Mouse (Mus musculus): Measurements from ENCODE around the gene Aurka.
A peak's percentile ranks its signal among the peaks of the same experiment; 100 is the strongest.

Aurka gene

GRCm38 (mm10) chr2:172370411-172371223 lies at the start of gene Aurka, which contains the start of gene Cstf1:
Gene Aurka, minus strand, starts transcription at chr2:172370535.
Gene Cstf1, plus strand, starts transcription at chr2:172370681.
- DNase-seq (ENCODE audit: low read depth, low spot score), result peak; percentile 89

GRCm38 (mm10) chr2:172418208-172418607 lies 47.9 kb upstream of the Aurka start:
- no peak for DNase-seq (ENCODE audit: low read depth, low spot score)

GRCm38 (mm10) chr2:172416876-172417275 lies 46.5 kb upstream of the Aurka start:
- DNase-seq (ENCODE audit: low read depth, low spot score), result no peak

DNA sequence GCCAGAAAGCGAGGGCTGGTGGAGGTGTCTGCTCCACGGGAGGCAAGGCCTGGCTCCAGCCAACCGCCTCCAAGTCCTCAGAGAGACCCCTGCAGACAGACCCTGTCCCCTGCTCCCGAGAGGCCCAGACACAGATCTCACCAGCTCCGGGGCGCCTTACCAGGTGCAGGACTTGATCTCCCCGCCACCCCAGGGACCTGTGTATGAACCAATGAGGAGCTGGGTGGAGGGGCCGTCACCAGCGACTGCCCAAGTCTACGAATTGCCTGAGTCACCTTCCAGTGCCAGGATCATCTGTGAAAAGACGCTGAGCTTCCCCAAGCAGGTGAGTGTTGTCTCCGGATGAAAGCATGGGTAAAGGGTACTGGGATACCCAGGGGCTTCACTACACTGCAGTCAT lies 45.9 kb upstream of the Aurka start:
- DNase-seq (ENCODE audit: low read depth, low spot score), result no peak

- DNase-seq (ENCODE audit: low read depth, low spot score), result no peak
Measured at GRCm38 (mm10) chr2:172413894-172414293, 43.6 kb upstream of the Aurka start.

DNA sequence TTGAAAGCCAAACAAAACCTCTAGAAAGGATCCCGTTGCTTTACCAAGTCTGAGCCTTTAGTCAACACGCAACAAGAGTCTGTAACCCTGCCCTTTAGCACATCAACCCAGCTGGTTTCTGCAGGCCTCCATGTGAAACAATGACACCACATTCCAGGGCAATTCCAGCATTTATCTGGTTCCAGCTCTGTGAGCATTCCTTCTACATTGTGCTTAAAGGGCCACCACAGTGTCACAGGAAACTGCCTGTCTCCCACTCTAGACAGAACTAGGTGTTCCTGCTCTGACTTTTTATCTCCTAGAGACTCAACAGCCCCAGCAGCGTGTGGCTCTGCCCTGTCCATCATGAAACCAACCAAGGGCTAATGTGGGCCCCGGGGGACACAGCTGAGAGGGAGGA lies 42.9 kb upstream of the Aurka start:
- DNase-seq (ENCODE audit: low read depth, low spot score), result no peak

GRCm38 (mm10) chr2:172412454-172412853 lies 42.1 kb upstream of the Aurka start:
- no peak for DNase-seq (ENCODE audit: low read depth, low spot score)

DNA sequence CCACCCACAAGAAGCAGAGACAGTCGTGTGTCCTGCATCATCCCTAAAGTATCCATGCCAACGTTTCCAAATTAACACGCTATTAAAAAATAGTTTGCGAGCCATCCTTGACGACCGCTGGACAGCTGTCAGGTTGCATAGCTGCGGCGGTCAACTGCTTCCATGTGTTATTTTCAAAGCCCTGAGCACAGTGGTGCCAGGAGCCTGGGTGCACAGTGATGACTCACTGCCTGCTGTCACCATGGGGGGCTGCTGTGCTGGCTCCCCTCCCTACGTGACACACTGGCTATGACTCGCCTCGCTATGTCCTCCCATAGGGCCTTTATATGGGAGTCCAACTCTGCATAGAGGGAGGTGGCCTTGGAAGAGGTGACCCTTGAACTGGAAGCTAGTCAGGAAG lies 40.8 kb upstream of the Aurka start:
- DNase-seq (ENCODE audit: low read depth, low spot score), result no peak

DNA sequence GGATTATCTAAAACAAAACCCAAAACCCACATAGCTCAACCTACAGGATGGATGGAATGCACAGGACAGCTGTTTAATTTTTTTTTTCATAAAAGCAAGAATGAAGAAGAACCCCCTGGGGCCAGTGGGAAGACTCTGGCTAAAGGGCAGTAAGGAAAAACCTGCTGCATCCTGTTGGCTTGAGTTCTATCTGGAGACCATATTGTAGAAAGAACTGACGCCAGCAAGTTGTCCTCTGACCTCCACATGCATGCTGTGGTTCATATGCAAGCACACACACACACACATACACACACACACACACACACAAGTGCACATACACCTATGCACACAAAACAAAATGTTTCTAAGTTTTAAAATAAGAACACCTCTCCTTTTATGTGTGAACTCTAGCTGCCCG lies 40.4 kb upstream of the Aurka start:
- no peak for DNase-seq (ENCODE audit: low read depth, low spot score)

- DNase-seq (ENCODE audit: low read depth, low spot score), result no peak
Measured at GRCm38 (mm10) chr2:172407499-172407898, 37.2 kb upstream of the Aurka start.

GRCm38 (mm10) chr2:172406173-172406572 lies 35.8 kb upstream of the Aurka start:
- no peak for DNase-seq (ENCODE audit: low read depth, low spot score)

- no peak for DNase-seq (ENCODE audit: low read depth, low spot score)
Measured at GRCm38 (mm10) chr2:172405011-172405410, 34.7 kb upstream of the Aurka start.

DNA sequence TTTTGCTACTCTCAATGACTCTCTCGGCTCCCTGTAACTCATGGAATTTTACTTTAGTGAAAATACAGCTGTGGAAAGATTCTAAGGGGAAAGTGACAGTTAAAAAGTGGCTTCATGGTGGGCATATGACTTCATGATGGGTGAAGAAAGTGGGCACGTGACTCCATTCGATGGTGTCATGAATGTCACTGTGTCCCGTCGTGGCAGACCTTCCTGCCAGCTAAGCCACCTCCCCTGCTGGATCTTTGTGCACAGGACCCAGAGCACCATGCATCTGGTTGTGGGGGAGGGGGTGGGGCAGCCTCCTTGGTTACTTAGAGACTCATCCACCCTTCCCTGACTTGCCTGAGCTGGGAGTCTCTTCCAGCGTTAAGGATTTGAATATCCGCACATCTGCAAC lies 33.9 kb upstream of the Aurka start:
- DNase-seq (ENCODE audit: low read depth, low spot score), result no peak

DNA sequence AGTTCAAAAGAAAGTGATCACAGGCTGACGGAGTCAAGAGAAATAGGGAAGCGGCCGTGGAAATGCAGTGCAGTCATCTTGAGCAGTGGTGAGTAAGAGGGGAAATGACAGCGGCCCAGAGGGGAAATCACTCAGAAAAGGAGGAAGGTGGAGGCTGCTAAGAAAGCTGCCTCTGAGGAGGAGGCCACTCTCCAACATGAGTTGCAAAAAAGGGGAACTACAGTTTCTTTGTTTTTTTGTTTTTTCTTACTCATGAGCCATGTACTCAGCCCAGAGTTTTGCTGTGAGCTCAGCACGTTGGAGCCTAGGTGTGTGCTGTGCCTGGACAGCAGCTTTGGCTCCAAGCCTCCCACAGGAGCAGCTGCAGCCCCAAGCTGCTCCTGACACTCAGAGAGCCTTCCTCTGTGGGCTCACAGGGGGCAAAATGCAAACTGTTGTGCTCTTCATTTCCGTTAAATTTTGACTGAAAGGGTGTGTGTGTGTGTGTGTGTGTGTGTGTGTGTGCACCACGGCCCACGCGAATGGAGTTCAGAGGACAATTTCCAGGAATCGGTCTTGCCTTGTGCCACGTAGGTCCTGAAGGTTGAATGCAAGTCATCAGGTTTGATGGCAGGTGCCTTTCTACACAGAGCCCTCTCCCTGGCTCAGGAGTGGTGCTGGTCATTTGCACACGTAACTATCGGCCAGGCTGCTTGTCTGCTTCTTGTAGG lies 30.9 kb upstream of the Aurka start:
- DNase-seq (ENCODE audit: low read depth, low spot score), result no peak

DNA sequence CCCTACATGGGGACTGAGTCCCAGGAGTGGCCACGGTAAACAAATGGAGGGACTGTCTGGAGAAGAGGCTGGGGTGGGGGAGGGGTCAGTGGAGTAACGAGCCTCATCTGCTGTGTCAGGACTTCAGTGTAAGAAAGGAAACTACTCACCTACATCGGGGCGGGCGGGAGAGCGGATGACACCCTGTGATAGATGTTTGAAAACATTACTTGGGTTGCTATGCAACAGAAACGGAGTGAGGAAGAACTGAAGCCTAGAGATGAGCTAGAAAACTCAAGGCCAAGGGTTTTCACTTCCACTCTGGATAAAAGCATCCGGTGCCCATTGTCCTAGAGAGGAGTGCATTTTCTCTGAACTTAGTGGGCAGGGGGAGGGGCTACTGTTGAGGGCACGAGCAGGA lies 29.6 kb upstream of the Aurka start:
- no peak for DNase-seq (ENCODE audit: low read depth, low spot score)

- no peak for DNase-seq (ENCODE audit: low read depth, low spot score)
Measured at GRCm38 (mm10) chr2:172395961-172396360, 25.6 kb upstream of the Aurka start.

- no peak for DNase-seq (ENCODE audit: low read depth, low spot score)
Measured at GRCm38 (mm10) chr2:172394671-172395070, 24.3 kb upstream of the Aurka start.

DNA sequence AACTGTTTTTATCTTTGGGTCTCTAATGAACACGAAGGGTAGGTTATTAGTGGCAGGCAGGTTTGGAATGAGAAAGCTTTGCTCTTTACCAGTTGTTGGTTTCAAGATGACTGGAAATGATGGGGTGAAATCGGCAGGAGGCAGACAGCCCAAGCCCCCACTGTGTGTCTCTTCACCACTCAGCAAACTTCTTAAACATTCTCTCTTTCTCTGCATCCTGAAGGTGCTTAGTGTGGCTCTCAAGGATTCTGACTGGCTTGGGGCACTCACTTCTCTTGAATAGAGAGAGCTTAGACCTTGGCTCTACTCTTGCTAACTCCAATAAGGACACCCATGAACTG lies 23.7 kb upstream of the Aurka start:
- no peak for DNase-seq (ENCODE audit: low read depth, low spot score)

- DNase-seq (ENCODE audit: low read depth, low spot score), result no peak
Measured at GRCm38 (mm10) chr2:172393391-172394051, 23.2 kb upstream of the Aurka start, which contains the start of gene Cass4. Gene Cass4, plus strand, starts transcription at chr2:172393794.

DNA sequence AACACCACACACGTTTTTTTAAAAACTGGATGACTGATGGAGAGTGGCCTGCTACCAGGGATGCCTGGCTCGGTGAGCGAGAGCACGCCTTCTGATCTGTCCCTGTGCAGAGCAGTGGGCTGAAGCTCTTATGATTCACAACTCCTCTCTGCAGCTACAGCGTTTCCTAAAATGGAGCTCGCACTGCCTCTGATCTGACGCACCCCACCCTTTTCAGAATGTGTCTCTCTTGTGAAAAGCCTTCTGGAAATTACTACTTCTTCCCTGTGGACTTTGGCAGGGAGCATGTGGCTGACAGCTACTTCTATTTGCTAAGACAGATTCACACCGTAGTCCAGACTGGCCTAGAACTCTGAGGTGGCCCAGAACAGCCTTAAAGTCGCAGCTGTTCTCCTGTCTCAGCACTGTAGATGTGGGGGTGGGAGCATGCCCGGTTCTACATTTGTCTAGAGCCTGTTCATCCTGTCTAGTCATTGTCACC lies 21.7 kb upstream of the Aurka start:
- DNase-seq (ENCODE audit: low read depth, low spot score), result no peak

- DNase-seq (ENCODE audit: low read depth, low spot score), result no peak
Measured at GRCm38 (mm10) chr2:172390341-172390740, 20.0 kb upstream of the Aurka start.

GRCm38 (mm10) chr2:172384715-172385114 lies 14.4 kb upstream of the Aurka start:
- DNase-seq (ENCODE audit: low read depth, low spot score), result no peak
